Mouse (Mus musculus) megakaryocyte, adult 5-6 weeks (primary cell): ENCODE measurements around the gene Ak1. TPM values are rescaled to one million over a fixed set of nuclear protein-coding genes. Genes with fewer than 3 reads are reported as not detected.

ENCODE experiments used
- ATAC-seq: 2 replicates; pipeline ENCODE4 v1.8.0; 2016; ENCODE audit warnings: mild to moderate bottlenecking, inconsistent platforms; ENCODE audit not compliant: poor library complexity, severe bottlenecking
- total RNA-seq, 2 experiments: library from RNA; stranded (forward) in 1 of 2; stranded (reverse) in 1 of 2; fragments of 153-499, 151-499 nt in 1 of 2; fragments of 221-1000, 200-1000 nt in 1 of 2; gene quantifications; 2 replicates each; pipeline versions ENCODE4 v1.2.3 to v1.2.4; 2015 to 2017

The Ak1 gene
- total RNA-seq, 2 experiments from 2014 or later: not detected

DNA sequence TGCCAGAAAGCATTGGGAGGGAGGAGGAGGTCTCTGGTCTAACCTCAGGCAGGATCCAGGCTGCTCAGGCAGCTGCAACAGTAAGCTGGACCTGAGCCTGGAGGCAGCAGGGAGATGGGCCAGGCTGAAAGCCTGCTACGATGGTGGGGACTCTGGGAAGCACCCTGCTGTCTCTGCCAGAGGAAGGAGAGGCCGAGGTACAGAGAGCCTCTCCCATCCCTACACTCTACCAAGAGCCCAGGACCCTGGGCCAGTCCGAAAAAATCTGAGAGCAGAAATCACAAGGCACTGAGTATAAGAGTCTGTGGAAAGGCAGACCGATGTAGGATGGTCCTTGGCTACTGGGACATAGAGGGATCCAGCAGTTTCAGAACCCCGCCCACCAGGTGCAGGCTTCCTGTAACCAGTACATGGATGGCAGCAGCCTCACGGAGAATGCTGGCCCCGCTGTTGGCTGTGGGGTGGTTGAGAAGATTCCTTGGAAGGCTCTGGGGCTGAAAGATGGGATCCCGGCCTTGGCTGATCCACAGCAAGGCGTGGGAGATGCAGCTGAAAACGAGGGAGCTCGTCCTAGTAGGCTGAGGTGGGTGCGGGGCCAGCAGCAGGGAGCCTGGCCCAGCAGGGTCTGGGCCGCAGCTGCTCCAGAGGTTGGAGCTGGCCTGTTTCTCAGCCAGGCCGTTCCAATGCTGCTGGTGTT, 61.3 kb downstream of the Ak1 start:
- ATAC-seq: no peak

DNA sequence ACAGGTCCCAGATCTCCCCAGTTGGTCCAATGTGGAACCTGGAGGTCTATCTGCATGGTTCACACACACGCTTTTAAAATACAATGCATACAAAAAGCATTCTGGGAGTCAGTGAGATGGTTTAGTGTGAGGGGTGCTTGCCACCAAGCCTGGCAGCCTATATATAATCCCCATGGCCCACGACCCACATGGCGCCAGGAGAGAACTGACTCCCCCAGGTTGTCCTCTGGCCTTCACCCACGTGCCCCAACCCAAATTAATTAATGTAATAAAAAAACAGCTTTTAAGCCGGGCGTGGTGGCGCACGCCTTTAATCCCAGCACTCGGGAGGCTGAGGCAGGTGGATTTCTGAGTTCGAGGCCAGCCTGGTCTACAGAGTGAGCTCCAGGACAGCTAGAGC, 62.1 kb downstream of the Ak1 start:
- no peak for ATAC-seq

Other genes starting within 250 kb of the Ak1 start
- 30.4 and 38.4 TPM in 2 replicates for gene 1110008P14Rik, start 239.8 kb upstream of the Ak1 start, total RNA-seq (2015)
- gene 1110008P14Rik, start 239.8 kb upstream of the Ak1 start, total RNA-seq (2017): 29.1 and 32.3 TPM in 2 replicates
- 3,591 and 4,679 TPM in 2 replicates for gene Lcn2, start 233.5 kb upstream of the Ak1 start, total RNA-seq (2015)
- gene Lcn2, start 233.5 kb upstream of the Ak1 start, total RNA-seq (2017): 682 and 1,100 TPM in 2 replicates
- gene Ptges2, start 225.9 kb upstream of the Ak1 start, total RNA-seq (2015): 5.0 and 6.7 TPM in 2 replicates
- gene Ptges2, start 225.9 kb upstream of the Ak1 start, total RNA-seq (2017): 7.2 and 8.8 TPM in 2 replicates
- 2.9 and 3.5 TPM in 2 replicates for gene Naif1, start 171.3 kb upstream of the Ak1 start, total RNA-seq (2015)
- gene Naif1, start 171.3 kb upstream of the Ak1 start, total RNA-seq (2017): 3.2 and 3.9 TPM in 2 replicates
- gene Slc25a25, start 170.3 kb upstream of the Ak1 start, total RNA-seq (2015): 4.6 and 6.9 TPM in 2 replicates
- gene Slc25a25, start 170.3 kb upstream of the Ak1 start, total RNA-seq (2017): 8.4 and 10.7 TPM in 2 replicates
- 6.5 and 6.6 TPM in 2 replicates for gene Fam102a, start 86.4 kb upstream of the Ak1 start, total RNA-seq (2015)
- gene Fam102a, start 86.4 kb upstream of the Ak1 start, total RNA-seq (2017): 4.6 and 4.8 TPM in 2 replicates
- 82.8 and 91.7 TPM in 2 replicates for gene Dpm2, start 50.9 kb upstream of the Ak1 start, total RNA-seq (2015)
- 32.0 and 35.3 TPM in 2 replicates for gene Dpm2, start 50.9 kb upstream of the Ak1 start, total RNA-seq (2017)
- gene Pip5kl1, start 47.0 kb upstream of the Ak1 start, total RNA-seq (2015): 0.31 TPM in 1 of 2 replicates, not detected in the other
- not detected in 2 replicates for gene Pip5kl1, start 47.0 kb upstream of the Ak1 start, total RNA-seq (2017)
- gene 9430097D07Rik, start 46.1 kb upstream of the Ak1 start, total RNA-seq (2015): not detected in 2 replicates
- not detected in 2 replicates for gene 9430097D07Rik, start 46.1 kb upstream of the Ak1 start, total RNA-seq (2017)
- gene St6galnac4, start 34.7 kb upstream of the Ak1 start, total RNA-seq (2015): 5.8 and 9.2 TPM in 2 replicates
- 8.6 and 12.1 TPM in 2 replicates for gene St6galnac4, start 34.7 kb upstream of the Ak1 start, total RNA-seq (2017)
- gene St6galnac6, start 22.0 kb upstream of the Ak1 start, total RNA-seq (2015): 8.2 and 8.6 TPM in 2 replicates
- 13.1 and 13.3 TPM in 2 replicates for gene St6galnac6, start 22.0 kb upstream of the Ak1 start, total RNA-seq (2017)
- 6.3 and 7.9 TPM in 2 replicates for gene Eng, start 24.8 kb downstream of the Ak1 start, total RNA-seq (2015)
- gene Eng, start 24.8 kb downstream of the Ak1 start, total RNA-seq (2017): 2.0 and 2.2 TPM in 2 replicates
- 0.91 and 4.6 TPM in 2 replicates for gene Fpgs, start 82.4 kb downstream of the Ak1 start, total RNA-seq (2015)
- 2.6 and 3.0 TPM in 2 replicates for gene Fpgs, start 82.4 kb downstream of the Ak1 start, total RNA-seq (2017)
- gene Cdk9, start 91.3 kb downstream of the Ak1 start, total RNA-seq (2015): 82.1 and 84.4 TPM in 2 replicates
- gene Cdk9, start 91.3 kb downstream of the Ak1 start, total RNA-seq (2017): 73.9 and 79.2 TPM in 2 replicates
- 49.8 and 56.2 TPM in 2 replicates for gene Sh2d3c, start 99.3 kb downstream of the Ak1 start, total RNA-seq (2015)
- gene Sh2d3c, start 99.3 kb downstream of the Ak1 start, total RNA-seq (2017): 30.1 and 38.2 TPM in 2 replicates
- gene 6330409D20Rik, start 119.3 kb downstream of the Ak1 start, total RNA-seq (2015): not detected in 2 replicates
- gene 6330409D20Rik, start 119.3 kb downstream of the Ak1 start, total RNA-seq (2017): not detected in 2 replicates
- gene Tor2a, start 135.5 kb downstream of the Ak1 start, total RNA-seq (2015): 19.0 and 24.2 TPM in 2 replicates
- 17.7 and 17.8 TPM in 2 replicates for gene Tor2a, start 135.5 kb downstream of the Ak1 start, total RNA-seq (2017)
- not detected in 2 replicates for gene Ttc16, start 153.9 kb downstream of the Ak1 start, total RNA-seq (2015)
- not detected in 2 replicates for gene Ttc16, start 153.9 kb downstream of the Ak1 start, total RNA-seq (2017)
- 0.57 TPM in 1 of 2 replicates, not detected in the other for gene Ptrh1, start 154.0 kb downstream of the Ak1 start, total RNA-seq (2015)
- gene Ptrh1, start 154.0 kb downstream of the Ak1 start, total RNA-seq (2017): 0.88 and 5.4 TPM in 2 replicates
- gene Cfap157, start 162.7 kb downstream of the Ak1 start, total RNA-seq (2015): not detected in 2 replicates
- gene Cfap157, start 162.7 kb downstream of the Ak1 start, total RNA-seq (2017): not detected in 2 replicates
- 0.09 and 0.30 TPM in 2 replicates for gene Stxbp1, start 225.5 kb downstream of the Ak1 start, total RNA-seq (2015)
- 0.48 and 1.3 TPM in 2 replicates for gene Stxbp1, start 225.5 kb downstream of the Ak1 start, total RNA-seq (2017)